Mouse (Mus musculus): Measurements from ENCODE around the gene Faap20. TPM values are rescaled to one million over a fixed set of nuclear protein-coding genes. Genes with fewer than 3 reads are reported as not detected.

Gene Faap20
- total RNA-seq, 2 experiments from 2014 or later: 54.9 to 56.3 TPM

DNA sequence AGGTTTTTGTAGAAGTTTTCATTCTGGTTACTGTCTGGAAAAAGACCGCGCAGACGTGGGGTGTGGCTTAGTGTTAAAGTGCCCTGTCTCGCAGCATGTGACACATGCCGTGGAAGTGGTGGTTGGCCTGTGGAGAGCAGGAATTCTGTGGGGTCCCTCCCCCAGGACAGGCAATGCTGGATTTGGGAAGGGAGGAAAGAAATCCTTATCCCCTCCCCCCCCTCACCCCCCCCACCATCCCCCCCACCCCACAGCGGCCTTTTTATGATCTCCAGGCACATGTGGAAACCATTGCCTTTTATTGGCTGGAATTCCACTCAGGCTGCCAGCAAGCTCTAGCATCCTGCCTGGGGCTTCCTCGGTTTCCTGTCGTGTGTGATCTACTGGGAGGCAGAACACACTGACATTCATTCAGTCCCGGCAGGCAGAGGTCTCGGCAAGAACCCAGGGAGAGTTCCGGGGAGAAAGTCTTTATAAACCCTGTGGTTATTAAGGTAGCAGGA, 33.5 kb downstream of the Faap20 start:
- DNase-seq (ENCODE audit: low spot score in 2 of 2): no peak

GRCm38 (mm10) chr4:155283585-155283984, 34.0 kb downstream of the Faap20 start:
- no peak for DNase-seq (ENCODE audit: low spot score in 2 of 2)

GRCm38 (mm10) chr4:155284521-155285379, 35.1 kb downstream of the Faap20 start:
- no peak for DNase-seq (ENCODE audit: low spot score in 2 of 2)

DNA sequence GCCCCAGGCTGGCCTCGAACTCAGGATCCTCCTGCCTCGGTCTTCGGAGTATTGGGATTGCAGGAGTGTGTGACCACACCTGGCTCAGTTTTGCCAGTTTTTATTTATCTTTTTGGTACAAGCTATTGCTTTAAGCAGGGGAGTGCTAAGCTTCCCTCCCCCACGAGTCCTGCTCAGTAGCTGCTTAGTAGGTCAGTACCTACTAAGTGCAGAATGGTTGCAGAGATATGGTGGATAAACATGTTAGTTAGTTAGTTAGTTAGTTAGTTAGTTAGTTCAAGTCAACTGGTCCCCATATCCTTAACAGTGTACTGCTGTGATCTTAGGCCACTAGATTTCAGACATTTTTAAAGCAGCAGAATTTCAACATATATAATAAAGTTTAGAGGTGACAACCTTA, 36.5 kb downstream of the Faap20 start:
- DNase-seq (ENCODE audit: low spot score in 2 of 2): no peak

DNA sequence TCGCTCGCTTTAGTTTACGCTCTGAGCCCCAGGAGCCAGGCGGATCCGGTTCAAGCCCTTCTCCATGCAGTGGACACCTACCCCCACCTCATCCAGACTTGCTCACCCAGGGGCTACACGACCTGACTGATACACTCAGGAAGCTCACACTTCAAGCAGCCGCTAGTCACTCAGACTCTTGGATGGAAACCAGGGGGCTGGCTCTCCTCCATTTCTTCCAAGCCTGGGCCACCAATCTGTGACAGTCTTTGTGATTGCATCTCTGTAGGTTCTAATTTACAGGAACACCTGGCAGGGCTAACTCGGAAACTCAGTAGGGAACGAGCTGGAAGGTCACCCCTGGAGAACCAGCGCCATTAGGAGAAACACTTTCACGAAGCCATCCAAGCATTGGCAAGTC, 38.1 kb downstream of the Faap20 start:
- DNase-seq (ENCODE audit: low spot score in 2 of 2): no peak

DNA sequence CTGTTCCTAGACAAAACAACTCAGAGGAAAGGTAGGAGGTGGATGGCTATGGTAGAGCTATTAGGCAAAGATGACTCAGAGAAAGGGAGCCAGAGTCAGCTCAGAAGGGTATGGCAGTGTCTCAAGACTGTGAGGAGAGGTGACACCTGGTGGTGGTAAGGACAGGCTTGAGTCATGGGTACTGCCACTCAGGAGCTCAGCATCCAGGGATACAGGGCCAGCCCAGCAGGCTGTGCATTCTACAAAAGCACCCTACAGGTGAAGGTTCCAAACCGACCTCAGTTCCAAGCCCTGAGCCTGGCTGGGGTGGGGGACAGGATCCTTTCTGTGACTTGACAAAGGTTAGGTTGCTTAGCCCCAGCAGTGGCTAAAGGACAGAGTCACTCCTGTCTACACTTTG, 39.0 kb downstream of the Faap20 start:
- DNase-seq (ENCODE audit: low spot score in 2 of 2): no peak

GRCm38 (mm10) chr4:155290045-155290444, 40.4 kb downstream of the Faap20 start:
- no peak for DNase-seq (ENCODE audit: low spot score in 2 of 2)

DNA sequence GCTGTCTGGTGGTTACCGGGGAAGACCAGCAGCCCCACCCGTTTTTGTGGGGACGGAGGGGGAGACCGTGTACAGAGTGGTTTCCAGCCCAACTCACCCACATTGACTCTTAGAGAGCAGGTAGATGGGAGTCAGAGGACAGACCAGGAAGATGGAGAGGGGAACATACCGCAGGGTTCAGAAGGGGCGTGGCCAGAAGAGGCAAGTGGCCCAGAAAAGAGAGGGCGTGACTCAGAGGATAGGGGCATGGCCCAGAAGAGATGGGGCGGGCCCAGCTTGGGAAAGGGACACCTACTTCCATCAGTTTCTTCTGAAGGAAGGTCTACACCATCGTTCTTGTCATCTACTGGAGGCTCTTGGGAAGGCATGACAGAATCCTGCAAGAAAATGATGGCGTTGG, 43.3 kb downstream of the Faap20 start:
- no peak for DNase-seq (ENCODE audit: low spot score in 2 of 2)

DNA sequence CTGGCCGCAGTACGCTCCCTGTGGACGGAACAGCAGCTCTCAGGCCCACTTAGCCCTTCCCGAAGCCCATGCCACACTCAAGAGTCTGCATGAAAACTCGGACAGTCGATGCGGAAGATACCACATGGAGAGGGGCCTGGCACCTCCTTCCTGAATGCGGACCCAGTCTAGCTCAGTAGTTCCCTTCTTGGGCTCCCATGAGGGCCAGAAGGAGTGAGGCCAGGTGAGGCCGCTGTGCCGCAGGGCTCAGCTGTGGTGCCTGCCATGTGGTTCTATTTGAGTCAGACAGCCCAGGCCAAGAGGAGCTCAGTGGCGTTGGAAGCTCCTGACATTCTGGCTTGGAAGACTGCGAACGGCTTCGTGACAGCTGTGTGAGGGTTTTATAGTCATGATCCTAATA, 44.8 kb downstream of the Faap20 start:
- no peak for DNase-seq (ENCODE audit: low spot score in 2 of 2)

- DNase-seq (ENCODE audit: low spot score in 2 of 2): no peak
Measured at GRCm38 (mm10) chr4:155295026-155295590, 45.5 kb downstream of the Faap20 start.

DNA sequence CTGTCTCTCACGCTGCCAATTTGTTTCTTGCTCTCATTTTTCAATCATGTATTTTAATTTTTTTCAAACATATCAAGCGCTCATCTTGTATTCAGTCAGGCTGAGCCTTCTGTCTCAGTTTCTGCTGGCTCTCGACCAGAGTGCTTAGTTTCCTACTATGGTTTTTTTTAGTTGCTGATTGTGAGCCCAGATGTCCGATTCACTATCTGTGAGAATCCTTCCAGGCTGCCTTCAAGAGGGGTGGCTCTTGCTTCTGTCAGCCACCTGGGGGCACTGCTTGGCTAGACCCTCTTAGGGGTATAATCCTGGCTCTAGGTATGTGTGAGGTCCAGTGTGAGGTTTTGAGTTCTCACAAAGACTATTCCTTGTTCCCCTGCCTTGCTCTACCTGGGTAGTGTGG, 46.4 kb downstream of the Faap20 start:
- DNase-seq (ENCODE audit: low spot score in 2 of 2): no peak

- DNase-seq (ENCODE audit: low spot score in 2 of 2): no peak
Measured at GRCm38 (mm10) chr4:155297057-155297456, 47.5 kb downstream of the Faap20 start.

- no peak for DNase-seq (ENCODE audit: low spot score in 2 of 2)
Measured at GRCm38 (mm10) chr4:155298826-155299225, 49.2 kb downstream of the Faap20 start.

DNA sequence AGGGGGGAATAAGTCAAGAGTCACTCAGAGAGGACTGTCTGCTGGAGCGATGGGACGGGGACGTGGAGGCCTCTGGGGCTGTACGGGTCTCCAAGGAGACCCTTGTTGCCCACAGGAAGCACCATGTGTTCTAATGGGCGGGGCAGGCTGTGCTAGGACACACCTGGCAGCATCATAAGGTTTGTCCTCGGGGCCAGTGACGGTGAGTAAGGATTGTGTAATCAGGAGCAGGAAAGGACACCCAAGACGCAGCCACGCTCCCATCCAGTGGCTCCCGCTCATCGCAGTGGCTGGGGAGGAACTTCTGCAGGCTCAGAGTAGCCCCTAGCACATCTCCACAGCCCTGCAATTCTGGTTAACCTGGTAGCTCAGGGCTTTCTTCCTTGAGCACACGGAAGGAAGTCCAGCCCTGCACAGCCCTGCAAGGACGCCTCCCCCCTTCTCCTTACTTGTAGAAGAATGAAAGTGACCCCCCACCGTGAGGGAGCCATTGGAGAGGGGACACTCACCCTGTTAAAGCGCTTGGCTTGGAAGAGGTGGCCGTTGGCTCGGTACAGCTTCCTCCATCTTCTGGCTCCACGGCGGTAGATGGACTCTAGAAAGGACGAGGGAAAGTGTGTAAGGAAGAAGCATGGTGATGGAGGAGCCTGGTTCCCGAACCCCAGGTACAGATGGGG, 51.0 kb downstream of the Faap20 start:
- no peak for DNase-seq (ENCODE audit: low spot score in 2 of 2)

GRCm38 (mm10) chr4:155301098-155301447, 51.5 kb downstream of the Faap20 start:
- no peak for DNase-seq (ENCODE audit: low spot score in 2 of 2)

DNA sequence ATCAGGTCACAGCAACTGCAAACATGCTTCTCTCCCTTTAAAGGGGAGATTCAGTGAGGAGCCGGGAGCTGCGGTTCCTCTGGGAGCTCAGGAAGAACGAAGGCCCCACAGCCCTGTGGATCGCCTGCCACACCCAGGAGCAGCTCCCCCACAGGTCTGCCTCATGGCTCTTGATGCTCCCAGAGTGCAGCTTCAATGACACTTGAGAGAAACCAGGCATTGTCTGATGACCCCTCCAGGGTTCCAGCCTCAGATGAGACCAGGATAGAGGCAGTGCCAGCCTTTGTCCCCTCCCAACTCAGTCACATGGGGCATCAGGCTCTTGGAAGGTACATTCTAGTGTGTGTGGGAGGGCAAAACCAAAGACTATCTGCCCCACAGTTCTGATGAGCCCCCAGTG, 52.4 kb downstream of the Faap20 start:
- no peak for DNase-seq (ENCODE audit: low spot score in 2 of 2)

DNA sequence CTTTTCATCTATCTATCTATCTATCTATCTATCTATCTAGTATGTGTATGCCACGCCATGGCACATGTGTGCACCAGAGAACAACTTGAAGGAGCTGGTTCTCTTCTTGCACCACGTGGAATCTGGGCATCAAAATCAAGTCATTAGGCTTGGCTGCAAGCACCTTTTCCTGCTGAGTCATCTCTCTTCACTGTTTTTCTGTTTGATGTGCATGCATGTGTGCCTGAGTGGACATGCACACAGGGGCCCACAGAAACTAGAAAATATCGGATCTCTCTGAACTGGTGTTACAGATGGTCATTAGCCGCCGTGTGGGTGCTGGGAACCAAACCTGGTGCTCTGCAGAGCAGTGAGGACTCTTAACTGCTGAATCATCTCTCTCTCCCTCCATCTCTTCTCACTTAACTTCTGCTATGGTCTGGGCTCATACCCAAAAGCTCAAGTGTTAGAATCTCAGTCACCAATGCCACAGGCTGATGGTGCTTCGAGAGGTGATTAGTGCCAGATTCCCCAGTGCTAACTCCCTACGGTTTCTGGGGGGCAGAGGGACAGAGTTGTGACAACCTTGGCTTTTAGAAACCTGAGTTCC, 55.0 kb downstream of the Faap20 start:
- no peak for DNase-seq (ENCODE audit: low spot score in 2 of 2)

GRCm38 (mm10) chr4:155305531-155306031, 56.0 kb downstream of the Faap20 start:
- DNase-seq (ENCODE audit: low spot score in 2 of 2): no peak
